Mouse (Mus musculus) MEL (cell line): ENCODE measurements around the gene Ubap1. TPM values are rescaled to one million over a fixed set of nuclear protein-coding genes. Genes with fewer than 3 reads are reported as not detected.

Source experiments
- DNase-seq: peaks from one replicate; pipeline ENCODE4 v3.0.0; 2011; ENCODE audit warnings: low read depth, low spot score
- H3K27ac ChIP-seq: 2 replicates; pipeline ENCODE4 v1.5.1; 2012; ENCODE audit warnings: low read depth, mild to moderate bottlenecking, control low read depth, low read length, moderate library complexity; ENCODE audit not compliant: control insufficient read depth
- H3K27me3 ChIP-seq, 2 experiments: fragments of 150-350 bp in 1 of 2; sonication (generic) in 1 of 2; 2 replicates each; pipeline ENCODE4 v1.6.1; 2012; ENCODE audit warnings: low read length in 2 of 2, mild to moderate bottlenecking in 2 of 2, improper control_type of control experiment in 1 of 2, moderate library complexity in 1 of 2; ENCODE audit not compliant: insufficient read depth in 2 of 2, control insufficient read depth in 1 of 2
- H3K36me3 ChIP-seq, 2 experiments: 2 replicates each; pipeline ENCODE4 v1.6.1; 2012 to 2014; ENCODE audit warnings: low read length in 2 of 2, improper control_type of control experiment in 1 of 2, inconsistent platforms in 1 of 2, mild to moderate bottlenecking in 1 of 2; ENCODE audit not compliant: insufficient read depth in 2 of 2, control insufficient read depth in 1 of 2
- H3K4me1 ChIP-seq, 2 experiments: fragments of 150-350 bp in 1 of 2; sonication (generic) in 1 of 2; 2 replicates each; pipeline ENCODE4 v1.6.1; 2012; ENCODE audit warnings: low read length in 2 of 2, improper control_type of control experiment in 1 of 2, mild to moderate bottlenecking in 1 of 2; ENCODE audit not compliant: insufficient read depth in 2 of 2, control insufficient read depth in 1 of 2
- H3K4me3 ChIP-seq, 2 experiments: fragments of 150-350 bp in 1 of 2; sonication (generic) in 1 of 2; 2 replicates each; pipeline ENCODE4 v1.5.1; 2012; ENCODE audit warnings: low read depth in 2 of 2, low read length in 2 of 2, mild to moderate bottlenecking in 2 of 2, moderate library complexity in 2 of 2, control low read depth in 1 of 2, improper control_type of control experiment in 1 of 2; ENCODE audit not compliant: control insufficient read depth in 1 of 2, insufficient read depth in 1 of 2
- H3K79me2 ChIP-seq: 2 replicates; pipeline ENCODE4 v1.6.1; 2012; ENCODE audit warnings: mild to moderate bottlenecking, low read length, moderate library complexity; ENCODE audit not compliant: control insufficient read depth, poor library complexity, insufficient read depth
- H3K9ac ChIP-seq: 2 replicates; pipeline ENCODE4 v1.6.1; 2012; ENCODE audit warnings: low read depth, mild to moderate bottlenecking, control low read depth, low read length, moderate library complexity; ENCODE audit not compliant: control insufficient read depth, poor library complexity, severe bottlenecking
- H3K9me3 ChIP-seq: fragments of 150-350 bp; sonication (generic); replicated peaks from 2 replicates; pipeline ENCODE4 v1.6.1; 2012; ENCODE audit warnings: mild to moderate bottlenecking, low read length, improper control_type of control experiment, moderate library complexity; ENCODE audit not compliant: insufficient read depth
- E2F4 ChIP-seq: IDR thresholded peaks from 2 replicates; pipeline ENCODE4 v1.6.1; 2011; ENCODE audit warnings: low read depth, low read length, improper control_type of control experiment, borderline replicate concordance
- ELF1 ChIP-seq: IDR thresholded peaks from 2 replicates; pipeline ENCODE4 v1.6.1; 2014; ENCODE audit warnings: low read depth, mild to moderate bottlenecking, inconsistent platforms, low read length, improper control_type of control experiment, moderate library complexity
- ETS1 ChIP-seq: IDR thresholded peaks from 2 replicates; pipeline ENCODE4 v1.6.1; 2012; ENCODE audit warnings: low read depth, mild to moderate bottlenecking, inconsistent platforms, low read length, improper control_type of control experiment, moderate library complexity
- GABPA ChIP-seq: IDR thresholded peaks from 2 replicates; pipeline ENCODE4 v1.6.1; 2012; ENCODE audit warnings: low read depth, mild to moderate bottlenecking, inconsistent platforms, low read length, improper control_type of control experiment, moderate library complexity
- MAFK ChIP-seq: IDR thresholded peaks from 2 replicates; pipeline ENCODE4 v1.6.1; 2011; ENCODE audit warnings: low read depth, mild to moderate bottlenecking, low read length, improper control_type of control experiment, borderline replicate concordance
- MAZ ChIP-seq: IDR thresholded peaks from 2 replicates; pipeline ENCODE4 v1.6.1; 2012; ENCODE audit warnings: low read depth, mild to moderate bottlenecking, inconsistent platforms, low read length, improper control_type of control experiment
- NRF1 ChIP-seq: IDR thresholded peaks from 2 replicates; pipeline ENCODE4 v1.6.1; 2014; ENCODE audit warnings: low read depth, mild to moderate bottlenecking, inconsistent platforms, low read length, improper control_type of control experiment, moderate library complexity; ENCODE audit not compliant: poor library complexity, insufficient read depth, severe bottlenecking
- RCOR1 ChIP-seq: IDR thresholded peaks from 2 replicates; pipeline ENCODE4 v1.6.1; 2012; ENCODE audit warnings: low read depth, mild to moderate bottlenecking, inconsistent platforms, low read length, improper control_type of control experiment
- TAL1 ChIP-seq: IDR thresholded peaks from 2 replicates; pipeline ENCODE4 v1.6.1; 2012; ENCODE audit warnings: mild to moderate bottlenecking, inconsistent platforms, low read length, moderate library complexity, mixed read lengths
- USF1 ChIP-seq: IDR thresholded peaks from 2 replicates; pipeline ENCODE4 v1.6.1; 2014; ENCODE audit warnings: low read depth, mild to moderate bottlenecking, inconsistent platforms, low read length, improper control_type of control experiment, moderate library complexity
- ZKSCAN1 ChIP-seq: IDR thresholded peaks from 2 replicates; pipeline ENCODE4 v1.6.1; 2012; ENCODE audit warnings: low read depth, mild to moderate bottlenecking, inconsistent platforms, low read length, improper control_type of control experiment, moderate library complexity
- polyA plus RNA-seq, 2 experiments: library from polyadenylated mRNA; stranded (reverse) in 1 of 2; unstranded in 1 of 2; fragments of >175 nt in 1 of 2; fragments of >200 nt in 1 of 2; gene quantifications; 2 replicates each; pipeline versions ENCODE4 v1.2.1 to v1.2.4; 2012; ENCODE audit warnings: low replicate concordance in 2 of 2, low read depth in 1 of 2; ENCODE audit not compliant: insufficient read length in 2 of 2, insufficient read depth in 1 of 2, missing spikeins in 1 of 2
- total RNA-seq: library from RNA; depleted of rRNA; stranded (reverse); fragments of 300-350 nt; gene quantifications from 2 replicates; pipeline ENCODE4 v1.2.3, GENCODE M21; 2012

Gene Ubap1
- total and polyA plus RNA-seq, 3 experiments = 9.1 to 15.7 TPM; not detected in 1

DNA sequence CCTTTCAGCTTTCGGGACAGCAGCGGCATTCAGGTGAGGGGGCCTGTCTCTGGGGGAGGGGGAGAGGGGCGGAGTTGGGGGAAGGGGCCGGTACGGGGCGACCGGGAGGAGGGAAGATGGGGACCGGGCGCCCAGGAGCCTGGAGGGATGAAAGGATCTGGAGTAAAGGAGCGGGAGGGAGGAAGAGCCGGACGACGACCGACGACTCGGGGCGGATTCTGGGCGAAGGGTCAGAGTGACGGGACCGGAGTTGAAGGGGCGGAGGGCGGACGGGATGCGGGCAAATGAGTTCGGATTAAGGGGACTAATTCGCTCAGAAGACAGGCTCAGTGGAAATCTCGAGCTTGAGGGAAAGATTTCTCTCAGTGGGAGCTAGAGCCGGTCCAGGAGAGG lies 399 bp downstream of the Ubap1 start:
- peaks cover 0 to 23% of the 10 kb centered on the region in 2 experiments; a peak in 2 of 4 replicates for H3K36me3 ChIP-seq
- TF ChIP-seq MAZ (peak; percentile 26; the same call in 1 of the 2 replicates), ZKSCAN1 (no peak), NRF1 (no peak), USF1 (no peak), E2F4 (no peak), ELF1 (no peak), MAFK (no peak)
- peak; percentile 54 for DNase-seq
- peak overlapping the region; percentile 82 for H3K9ac ChIP-seq
- H3K4me1 ChIP-seq = peaks cover 6 to 11% of the 10 kb centered on the region in 2 experiments
- peak overlapping the region; percentile 76 to 97 for H3K4me3 ChIP-seq
- no peaks in the 10 kb centered on the region for H3K27me3 ChIP-seq
- no peaks in the 10 kb centered on the region for H3K9me3 ChIP-seq
- H3K27ac ChIP-seq = peak overlapping the region; percentile 36; the same call in 1 of the 2 replicates
- peaks cover 25% of the 10 kb centered on the region for H3K79me2 ChIP-seq

GRCm38 (mm10) chr4:41352758-41353157 lies 4.0 kb downstream of the Ubap1 start:
- DNase-seq = peak; percentile 54
- no peak overlapping the region for H3K9ac ChIP-seq
- peak; percentile 45; the same call in 1 of the 2 replicates for TF ChIP-seq RCOR1
- peak; percentile 16; the same call in 1 of the 2 replicates for TF ChIP-seq TAL1
- TF ChIP-seq GABPA = no peak
- TF ChIP-seq, all 39 proteins: peak for 2

DNA sequence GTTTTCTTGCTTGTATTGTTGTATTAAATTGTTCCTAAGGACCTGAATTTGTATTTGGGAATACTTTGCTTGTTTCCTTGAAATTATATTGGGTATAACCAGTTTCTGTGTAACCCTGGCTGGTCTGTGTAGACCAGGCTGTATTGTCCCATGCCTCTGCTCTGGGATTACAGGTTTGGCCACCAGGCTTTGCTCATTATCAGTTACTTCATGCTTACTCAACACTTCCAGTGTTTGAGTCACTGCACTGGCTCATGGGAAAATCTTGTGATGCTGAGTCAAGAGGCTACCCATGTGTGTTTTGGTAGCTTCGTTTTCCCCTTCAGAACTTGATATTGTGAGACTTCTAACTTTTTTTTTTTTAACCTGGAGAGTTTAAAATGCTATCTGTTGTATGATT lies 4.5 kb downstream of the Ubap1 start:
- DNase-seq = peak; percentile 41
- TF ChIP-seq ETS1 (no peak), RCOR1 (peak; percentile 41; the same call in 1 of the 2 replicates)
- no peaks in the 10 kb centered on the region for H3K27me3 ChIP-seq
- H3K4me1 ChIP-seq = peaks cover 2 to 5% of the 10 kb centered on the region in 2 experiments
- no peak overlapping the region for H3K4me3 ChIP-seq
- H3K79me2 ChIP-seq = peaks cover 26% of the 10 kb centered on the region
- peaks cover 0 to 20% of the 10 kb centered on the region in 2 experiments; a peak in 3 of 4 replicates for H3K36me3 ChIP-seq
- H3K9me3 ChIP-seq = no peaks in the 10 kb centered on the region; the same call in 1 of the 2 replicates
- H3K9ac ChIP-seq = no peak overlapping the region
- no peak overlapping the region for H3K27ac ChIP-seq

More at GRCm38 (mm10) chr4:41352758-41353157, 4.0 kb downstream of the Ubap1 start:
- Histone ChIP-seq H3K4me3 (no peak overlapping the region), H3K79me2 (peaks cover 26% of the 10 kb centered on the region), H3K36me3 (peaks cover 0 to 18% of the 10 kb centered on the region in 2 experiments; a peak in 3 of 4 replicates), H3K9me3 (no peaks in the 10 kb centered on the region; the same call in 1 of the 2 replicates), H3K27me3 (no peaks in the 10 kb centered on the region), H3K27ac (no peak overlapping the region), H3K4me1 (peaks cover 0 to 2% of the 10 kb centered on the region in 2 experiments; a peak in 3 of 4 replicates)
